Mouse (Mus musculus): ENCODE measurements at regions not wholly inside any gene's neighbourhood (a gene's known extent, or its start where the extent isn't known, plus 50 kb on each side); places are given as distances from the start of the nearest gene placed in this dataset.

GRCm38 (mm10) chr17:88910144-88910543, 118.4 kb upstream of the Lhcgr start:
- DNase-seq: no peak

GRCm38 (mm10) chr17:88901742-88902141, 110.0 kb upstream of the Lhcgr start:
- no peak for DNase-seq

GRCm38 (mm10) chr17:88900904-88901303, 109.1 kb upstream of the Lhcgr start:
- no peak for DNase-seq

- DNase-seq: no peak
These were observed 107.2 kb upstream of the Lhcgr start for GRCm38 (mm10) chr17:88898705-88899668.

- DNase-seq: no peak
These were observed 101.7 kb upstream of the Lhcgr start for GRCm38 (mm10) chr17:88893451-88893850.

- DNase-seq: no peak
These were observed 93.7 kb upstream of the Lhcgr start for GRCm38 (mm10) chr17:88885526-88885925.

- DNase-seq: no peak
These were observed 87.9 kb upstream of the Lhcgr start for GRCm38 (mm10) chr17:88879736-88880135.

- no peak for DNase-seq
These were observed 78.7 kb upstream of the Lhcgr start for GRCm38 (mm10) chr17:88870342-88870985.

GRCm38 (mm10) chr17:88864631-88865030, 72.8 kb upstream of the Lhcgr start:
- DNase-seq: no peak

GRCm38 (mm10) chr17:88864214-88864613, 72.4 kb upstream of the Lhcgr start:
- DNase-seq: no peak

- DNase-seq: no peak
These were observed 69.3 kb upstream of the Lhcgr start for GRCm38 (mm10) chr17:88861128-88861527.

GRCm38 (mm10) chr17:88860576-88860975, 68.8 kb upstream of the Lhcgr start:
- DNase-seq: no peak

- peak; percentile 20 for DNase-seq
These were observed 66.9 kb upstream of the Lhcgr start for GRCm38 (mm10) chr17:88858666-88859065.

- DNase-seq: no peak
These were observed 55.5 kb upstream of the Lhcgr start for GRCm38 (mm10) chr17:88847255-88847654.

GRCm38 (mm10) chr17:88845278-88845677, 53.5 kb upstream of the Lhcgr start:
- DNase-seq: no peak
